Mouse (Mus musculus) adrenal gland, postnatal 36 days (tissue): ENCODE results near the gene Phactr4. TPM values are rescaled to one million over a fixed set of nuclear protein-coding genes. Genes with fewer than 3 reads are reported as not detected.

Experiments
- DNase-seq, 2 experiments: peaks; one replicate each; pipeline ENCODE4 v3.0.0; 2021; ENCODE audit warnings: mixed read lengths in 1 of 2
- total RNA-seq, 2 experiments: library from RNA; stranded (reverse); gene quantifications; 2 replicates each; pipeline ENCODE4 v1.2.3; 2021

Gene Phactr4
- total RNA-seq, 2 experiments from 2014 or later = 57.8 to 58.4 TPM

GRCm38 (mm10) chr4:132369953-132370750, 52.1 kb downstream of the Phactr4 start:
- no peak for DNase-seq

DNA sequence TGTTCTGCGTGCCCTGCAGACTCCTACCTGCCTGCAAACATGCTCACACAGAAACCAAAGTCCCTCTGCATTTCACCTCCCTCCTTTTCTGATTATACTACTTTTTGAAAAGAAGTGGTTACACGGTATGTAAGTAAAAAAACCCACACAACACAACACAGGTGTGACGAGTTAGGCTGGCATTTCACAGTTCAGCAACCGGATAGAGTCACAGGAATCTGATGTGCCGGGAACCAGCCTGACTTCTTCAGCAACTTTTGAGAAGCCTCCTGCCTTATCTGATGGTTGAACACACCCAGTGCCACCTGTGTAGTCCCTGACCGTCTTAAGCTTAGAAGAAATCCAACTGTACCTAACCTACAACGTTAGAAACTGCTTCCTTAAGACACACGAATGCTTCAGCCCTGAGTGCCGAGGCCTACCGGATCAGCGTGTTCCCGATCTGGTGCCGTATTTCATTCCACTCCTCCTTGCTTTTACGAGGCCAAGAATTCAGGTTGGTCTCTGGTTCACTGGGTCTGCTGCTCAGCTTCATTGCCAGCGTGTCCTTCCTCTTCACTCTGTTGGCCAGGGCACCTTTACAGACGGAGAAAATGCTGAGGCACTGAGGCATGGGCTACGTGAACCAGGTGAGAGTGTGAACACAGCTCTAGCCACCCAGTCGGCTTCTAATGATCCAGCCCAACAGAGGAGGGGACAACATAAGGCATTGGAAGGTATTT, 54.6 kb downstream of the Phactr4 start:
- no peak for DNase-seq

DNA sequence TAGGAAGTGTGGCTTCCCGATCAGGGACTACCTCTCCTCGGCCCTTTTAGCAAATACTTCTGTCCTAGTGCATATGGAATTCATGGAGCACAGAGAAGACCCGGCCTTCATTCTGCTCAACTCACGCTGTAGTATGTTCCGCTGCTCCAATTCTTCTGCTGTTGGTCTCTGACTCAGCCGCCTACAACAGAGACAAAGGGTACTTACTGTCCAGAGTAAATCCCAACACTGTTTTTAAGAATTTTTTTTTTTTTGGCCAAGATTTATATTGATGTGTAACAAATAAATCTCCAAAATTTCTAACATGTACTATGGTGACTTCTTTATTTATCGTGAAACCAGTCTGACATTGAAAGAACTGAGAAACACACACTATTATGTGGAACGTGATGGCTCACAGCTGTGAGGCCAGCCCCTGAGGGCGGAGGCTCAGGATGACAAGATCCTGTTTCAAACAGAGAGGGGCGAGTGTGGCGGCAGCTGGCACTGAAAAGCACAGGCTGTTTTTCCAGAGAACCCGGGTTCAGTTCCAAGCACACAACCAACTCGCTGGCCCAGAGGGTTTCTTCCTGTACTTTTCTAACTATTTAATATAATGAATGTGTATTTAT, 56.7 kb downstream of the Phactr4 start:
- DNase-seq = no peak

DNA sequence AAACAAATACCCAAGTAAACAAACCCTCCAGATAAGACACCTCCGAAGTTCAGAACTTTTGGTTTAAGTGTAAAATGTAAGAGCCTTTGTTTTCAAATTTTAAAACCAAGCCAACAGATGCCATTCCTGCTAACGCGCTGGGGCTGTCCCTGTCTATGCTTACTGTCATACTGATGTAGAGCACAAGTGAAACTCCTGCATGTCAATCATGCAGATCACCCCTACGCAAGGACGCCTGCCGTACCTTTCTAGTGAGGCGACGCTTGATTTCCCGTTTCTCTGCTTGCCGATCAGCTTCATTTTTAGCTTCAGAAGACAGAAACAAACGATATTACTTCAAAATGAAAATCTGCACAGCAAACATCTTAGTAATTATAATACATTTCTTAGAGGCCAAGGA, 58.8 kb downstream of the Phactr4 start:
- no peak for DNase-seq

- no peak for DNase-seq
These were observed 62.8 kb downstream of the Phactr4 start for GRCm38 (mm10) chr4:132359510-132359909.

GRCm38 (mm10) chr4:132356170-132356569, 66.1 kb downstream of the Phactr4 start:
- peak; percentile 72 to 79 for DNase-seq

DNA sequence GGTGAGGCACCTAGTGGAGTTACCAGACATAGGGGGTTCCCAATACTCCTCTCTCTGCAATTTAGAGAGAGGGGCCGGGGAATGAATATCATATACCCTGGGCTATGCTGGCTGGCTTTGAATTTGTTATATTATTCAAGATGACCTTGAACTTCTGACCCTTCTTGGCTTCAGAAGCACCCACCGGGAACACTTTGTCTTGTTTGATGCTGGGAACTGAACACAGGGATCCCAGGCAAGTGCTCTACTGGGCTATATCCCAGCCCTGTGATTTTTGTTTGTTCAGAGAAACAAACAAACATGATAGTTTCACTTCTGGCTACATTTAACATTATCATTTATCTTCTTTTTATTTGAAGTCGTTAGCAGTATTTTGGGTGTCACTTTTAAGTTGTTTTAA, 66.9 kb downstream of the Phactr4 start:
- DNase-seq = no peak

- peak; percentile 91 to 92 for DNase-seq
These were observed 67.7 kb downstream of the Phactr4 start for GRCm38 (mm10) chr4:132354571-132354970.

- peak; percentile 91 to 92 for DNase-seq
These were observed 68.8 kb downstream of the Phactr4 start, which contains the start of gene Rcc1 for GRCm38 (mm10) chr4:132353481-132353885. TSS of gene Rcc1 (minus strand) at chr4:132353605.

DNA sequence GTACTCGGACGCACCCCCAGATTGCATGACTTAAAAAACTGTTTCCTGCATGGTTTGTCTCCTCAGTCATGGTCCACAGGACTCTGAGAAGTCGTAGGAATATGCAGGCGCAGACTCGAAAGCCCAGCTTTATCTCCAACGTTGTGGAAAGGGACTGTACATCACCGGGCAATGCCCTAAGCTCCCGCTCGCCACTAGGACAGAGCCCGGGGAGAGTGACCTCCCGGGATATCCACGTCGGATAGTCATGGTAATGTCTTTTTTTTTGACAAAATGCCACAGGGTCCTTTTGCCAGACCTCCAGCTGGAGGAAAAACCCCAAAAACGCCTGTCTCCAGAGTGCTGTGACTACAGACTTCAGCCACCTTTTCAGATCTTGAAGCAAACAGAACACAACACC, 69.5 kb downstream of the Phactr4 start:
- peak; percentile 21 to 38 for DNase-seq

- DNase-seq = no peak
These were observed 70.9 kb downstream of the Phactr4 start for GRCm38 (mm10) chr4:132351401-132351800.

- no peak for DNase-seq
These were observed 71.4 kb downstream of the Phactr4 start for GRCm38 (mm10) chr4:132350854-132351253.

GRCm38 (mm10) chr4:132350123-132350740, 72.1 kb downstream of the Phactr4 start:
- no peak for DNase-seq

- no peak for DNase-seq
These were observed 72.7 kb downstream of the Phactr4 start for GRCm38 (mm10) chr4:132349495-132350122.

DNA sequence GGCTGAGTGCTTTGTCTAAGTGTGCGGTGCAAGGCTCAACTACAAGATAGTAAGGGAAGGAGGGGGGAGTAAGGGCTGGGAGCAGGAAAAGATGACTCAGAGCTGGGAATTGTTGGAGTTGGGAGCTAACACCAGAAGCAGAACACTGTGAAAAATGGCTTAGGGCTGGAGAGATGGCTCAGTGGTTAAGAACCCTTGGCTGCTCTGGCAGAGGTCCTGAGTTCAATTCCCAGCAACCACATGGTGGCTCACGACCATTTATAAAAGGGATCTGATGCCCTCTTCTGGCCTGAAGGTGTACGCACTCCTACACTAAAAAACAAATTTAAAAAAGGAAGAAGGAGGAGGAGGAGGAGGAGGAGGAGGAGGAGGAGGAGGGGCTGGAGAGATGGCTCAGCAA, 75.6 kb downstream of the Phactr4 start:
- no peak for DNase-seq

DNA sequence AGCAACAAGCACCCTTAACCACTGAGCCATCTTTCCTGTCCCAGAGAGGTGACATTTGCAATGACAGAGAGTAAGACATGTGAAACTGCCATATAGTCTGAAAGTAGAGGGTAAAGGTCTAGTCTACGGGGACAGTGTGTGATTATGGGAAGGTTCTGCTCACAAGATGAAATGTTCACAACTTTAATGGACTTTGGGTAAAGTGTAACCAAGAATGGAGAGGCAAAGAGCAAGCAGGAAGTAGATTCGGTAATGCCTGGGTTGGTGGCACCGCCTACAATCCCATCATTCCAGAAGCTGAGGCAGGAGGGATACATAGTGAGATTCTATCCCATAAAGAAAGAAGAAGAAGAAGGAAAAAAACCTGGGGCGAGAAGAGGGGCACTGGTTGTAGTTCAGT, 76.0 kb downstream of the Phactr4 start:
- no peak for DNase-seq

DNA sequence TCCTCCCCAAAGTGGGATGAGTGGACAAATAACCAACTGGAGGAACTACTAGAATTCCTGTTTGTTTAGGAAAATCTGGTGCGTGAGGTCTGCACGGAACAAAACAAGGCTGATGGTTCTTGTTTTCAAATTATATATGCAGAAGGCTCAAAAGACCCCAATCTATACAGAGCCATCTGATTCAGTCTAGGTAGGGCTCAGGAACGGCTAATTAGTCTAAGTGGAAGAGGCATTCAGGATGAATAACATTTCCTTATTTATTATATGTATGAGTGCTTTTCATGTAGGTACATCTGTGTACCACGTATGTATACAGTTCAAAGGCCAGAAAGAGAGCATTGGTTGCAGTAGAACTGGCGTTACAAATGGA, 76.5 kb downstream of the Phactr4 start:
- no peak for DNase-seq

DNA sequence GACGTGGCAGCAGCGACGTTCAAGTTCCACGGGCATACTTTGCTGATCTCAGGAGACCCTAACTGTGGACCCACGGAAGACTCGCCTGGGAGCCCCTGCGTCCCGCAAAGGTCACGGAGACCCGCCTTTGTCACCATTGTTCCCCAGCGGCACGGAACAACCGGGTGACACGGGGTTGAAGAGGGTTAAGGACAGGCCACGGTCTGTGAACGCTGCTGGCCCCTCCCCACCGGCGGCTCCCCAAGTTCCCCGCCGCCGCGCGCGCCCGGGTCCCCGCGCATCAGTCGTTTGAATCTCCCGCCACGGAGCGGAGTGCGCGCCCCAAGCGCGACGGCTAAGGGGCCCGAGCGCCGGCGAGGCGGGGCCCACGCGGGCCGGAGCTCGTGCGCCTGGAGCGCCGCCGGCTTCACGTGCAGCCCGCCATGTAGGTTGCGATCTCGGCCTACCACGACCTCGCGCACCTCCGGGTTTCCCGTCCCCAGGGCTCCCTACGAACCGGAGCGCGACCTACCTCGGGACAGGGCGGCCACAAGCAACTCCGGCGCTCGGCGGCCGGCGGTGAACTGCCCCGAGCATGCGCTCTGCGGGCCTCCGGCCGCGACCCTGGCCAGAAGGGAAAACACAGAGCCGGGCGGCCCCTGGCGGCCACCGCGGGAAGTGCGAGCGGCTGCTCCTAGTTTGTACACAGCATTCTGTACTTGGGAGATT, 77.0 kb downstream of the Phactr4 start:
- peak; percentile 97 to 98 for DNase-seq

GRCm38 (mm10) chr4:132344403-132345134, 77.7 kb downstream of the Phactr4 start:
- DNase-seq = no peak

GRCm38 (mm10) chr4:132341451-132341850, 80.8 kb downstream of the Phactr4 start:
- DNase-seq = no peak

- peak; percentile 47 to 58 for DNase-seq
These were observed 83.3 kb downstream of the Phactr4 start for GRCm38 (mm10) chr4:132338943-132339342.
